Mouse (Mus musculus) right cerebral cortex, adult 18-20 months (tissue): ENCODE measurements around the gene Prune1.

Experiments used
- DNase-seq: peaks from one replicate; pipeline ENCODE4 v3.0.0; 2022; ENCODE audit warnings: mixed read lengths

The Prune1 gene

DNA sequence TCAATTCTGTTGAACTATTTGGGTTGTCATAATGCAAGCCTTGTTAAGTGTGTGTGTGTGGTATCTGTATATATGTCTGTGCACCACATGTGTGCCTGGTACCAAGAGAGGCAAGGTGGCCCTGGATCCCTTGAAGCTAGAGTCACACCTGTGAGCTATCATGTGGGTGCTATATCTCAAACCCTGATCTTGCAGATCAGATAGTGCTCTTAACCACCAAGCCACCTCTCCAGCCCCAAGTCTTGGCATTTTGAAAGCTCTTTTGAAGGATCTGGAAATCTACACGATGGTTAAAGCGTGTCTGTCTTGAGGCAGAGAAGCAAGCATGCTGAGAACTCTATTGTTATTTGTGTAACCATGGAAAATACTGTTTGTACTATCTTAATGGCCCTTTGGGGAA, 71.3 kb downstream of the Prune1 start:
- no peak for DNase-seq

DNA sequence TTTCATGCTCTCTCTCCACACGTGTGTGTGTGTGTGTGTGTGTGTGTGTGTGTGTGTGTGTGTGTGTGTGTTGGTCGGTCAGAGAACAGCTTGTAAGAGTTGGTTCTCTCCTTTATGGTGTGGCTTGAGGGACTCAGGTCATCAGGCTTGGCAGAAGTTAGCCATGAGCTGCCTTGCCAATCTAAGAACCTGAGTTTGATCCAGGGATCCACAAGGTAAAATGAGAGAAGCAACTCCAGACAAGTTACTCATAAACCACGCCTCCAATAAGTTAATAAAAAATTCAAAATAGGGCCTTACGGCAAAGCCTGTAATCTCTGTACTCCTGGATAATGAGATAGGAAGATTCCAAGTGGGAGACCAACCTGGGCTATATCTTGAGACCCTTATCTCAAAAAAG, 73.6 kb downstream of the Prune1 start:
- DNase-seq: no peak

DNA sequence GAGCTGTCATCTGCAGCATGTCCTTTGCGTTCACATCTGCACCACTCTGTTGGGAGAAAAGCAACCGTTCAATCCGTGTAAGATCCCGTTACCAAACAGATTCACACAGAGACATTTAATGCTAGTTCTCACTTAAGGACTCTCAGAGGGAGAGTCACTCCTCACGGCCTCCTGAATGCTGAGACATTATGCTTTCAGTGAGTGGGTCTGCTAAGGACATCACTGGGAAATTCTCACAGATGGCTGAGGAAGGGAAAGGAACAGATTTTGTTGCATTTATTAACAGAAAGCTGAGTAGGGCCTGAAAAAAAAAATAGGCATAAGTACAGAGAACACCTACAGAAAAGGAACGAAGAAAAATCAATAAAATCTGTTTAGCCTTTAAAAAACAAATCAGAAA, 78.0 kb downstream of the Prune1 start:
- peak; percentile 52 for DNase-seq
